8 mouse cellular contexts compared by ENCODE assay signal in the genomic region with DNA sequence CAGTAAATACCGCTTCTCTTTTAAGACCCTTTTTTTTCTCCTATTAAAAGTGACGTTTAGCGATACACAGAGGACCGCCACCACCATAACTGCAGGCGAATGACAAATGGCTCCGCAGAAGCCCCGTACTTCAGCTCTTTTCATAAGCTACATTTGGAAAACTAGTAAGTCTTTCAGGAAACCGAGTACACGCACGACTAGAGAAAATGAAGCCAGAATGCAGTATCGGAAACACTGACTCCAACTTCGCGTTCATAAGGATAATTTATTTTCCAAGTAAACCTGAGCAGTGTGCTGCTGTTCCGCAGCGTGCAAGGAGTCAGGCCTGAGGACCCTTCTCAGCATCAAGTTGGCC.
DNase-seq lines count a peak whose midpoint lies in the region; ATAC-seq and TF ChIP-seq lines count a peak whose summit lies in the region.
"Had no signal": no experiment of that assay in that cellular context is flagged by ENCODE, and none has a peak within 500 bp of the region (broad histone marks: within the 10 kb centered on the region; RNA-seq: fewer than 3 reads in every experiment).

No protein-coding gene starts in this region.

- H3K27me3 ChIP-seq in lung, embryonic 16.5 days (ENCODE audit: control insufficient read depth, insufficient read depth, low read depth, low read length) = peaks cover 9% of the 10 kb centered on the region
- H3K27me3 ChIP-seq in forebrain, embryonic 12.5 days = peaks cover 16% of the 10 kb centered on the region; the same call in 1 of the 2 replicates
- peaks cover 18% of the 10 kb centered on the region; the same call in 1 of the 2 replicates for H3K27me3 ChIP-seq in limb, embryonic 14.5 days (ENCODE audit: control insufficient read depth, insufficient read depth, low read length)
- H3K27me3 ChIP-seq in stomach, embryonic 16.5 days (ENCODE audit: control insufficient read depth, insufficient read depth, low read length) = no peaks in the 10 kb centered on the region

- no peak overlapping the region for H3K27ac ChIP-seq in lung, embryonic 16.5 days (ENCODE audit: low read length)
- no peak overlapping the region for H3K27ac ChIP-seq in forebrain, embryonic 12.5 days
- H3K27ac ChIP-seq in limb, embryonic 14.5 days (replicated peaks; ENCODE audit: low read depth, low read length) = no peak overlapping the region
- no peak overlapping the region for H3K27ac ChIP-seq in stomach, embryonic 16.5 days (ENCODE audit: low read length)

- peak overlapping the region; percentile 87 for H3K4me2 ChIP-seq in lung, embryonic 16.5 days (ENCODE audit: low read depth, low read length)
- peak overlapping the region; percentile 73 for H3K4me2 ChIP-seq in forebrain, embryonic 12.5 days
- peak overlapping the region; percentile 83 for H3K4me2 ChIP-seq in limb, embryonic 14.5 days (replicated peaks; ENCODE audit: low read depth, low read length, severe bottlenecking)
- H3K4me2 ChIP-seq in stomach, embryonic 16.5 days (ENCODE audit: low read depth, low read length) = peak overlapping the region; percentile 64

- H3K36me3 ChIP-seq in lung, embryonic 16.5 days (ENCODE audit: control insufficient read depth, insufficient read depth, low read length) = no peaks in the 10 kb centered on the region
- H3K36me3 ChIP-seq in forebrain, embryonic 12.5 days (replicated peaks) = no peaks in the 10 kb centered on the region
- no peaks in the 10 kb centered on the region for H3K36me3 ChIP-seq in limb, embryonic 14.5 days (ENCODE audit: control insufficient read depth, insufficient read depth, low read length)
- H3K36me3 ChIP-seq in stomach, embryonic 16.5 days (ENCODE audit: control insufficient read depth, insufficient read depth, low read length) = no peaks in the 10 kb centered on the region

- WGBS in lung, embryonic 16.5 days = 14% methylated on average over 15 of the region's 15 CpGs
- WGBS in forebrain, embryonic 12.5 days = 15% methylated on average over 15 of the region's 15 CpGs
- 15% methylated on average over 15 of the region's 15 CpGs for WGBS in limb, embryonic 14.5 days
- WGBS in stomach, embryonic 16.5 days = 11% methylated on average over 15 of the region's 15 CpGs

- no peak for DNase-seq in lung, postnatal 25 days (ENCODE audit: low spot score)
- peak; percentile 30 for DNase-seq in limb, embryonic 14.5 days (ENCODE audit: low spot score)
- no peak for DNase-seq in thymus, postnatal 25 days
- no peak for DNase-seq in gastrocnemius, postnatal 4 days (ENCODE audit: low spot score in 2 of 2)

- peak overlapping the region; percentile 49 for H3K4me3 ChIP-seq in lung, embryonic 16.5 days (ENCODE audit: low read length)
- H3K4me3 ChIP-seq in forebrain, embryonic 12.5 days (replicated peaks) = peak overlapping the region; percentile 41
- H3K4me3 ChIP-seq in limb, embryonic 14.5 days (replicated peaks; ENCODE audit: low read length) = peak overlapping the region; percentile 40
- H3K4me3 ChIP-seq in stomach, embryonic 16.5 days (replicated peaks; ENCODE audit: low read length) = peak overlapping the region; percentile 40
- H3K4me3 ChIP-seq: megakaryocyte, embryonic 14.5 days had no signal

- peaks cover 9% of the 10 kb centered on the region; the same call in 1 of the 2 replicates for H3K4me1 ChIP-seq in lung, embryonic 16.5 days (replicated peaks; ENCODE audit: control insufficient read depth, insufficient read depth, low read length)
- peaks cover 18% of the 10 kb centered on the region for H3K4me1 ChIP-seq in forebrain, embryonic 12.5 days
- peaks cover 2% of the 10 kb centered on the region; the same call in 1 of the 2 replicates for H3K4me1 ChIP-seq in limb, embryonic 14.5 days (ENCODE audit: control insufficient read depth, insufficient read depth, low read length)
- 0 out of 2 replicates have a peak, but pooled peaks cover 3% of the 10 kb centered on the region for H3K4me1 ChIP-seq in stomach, embryonic 16.5 days (ENCODE audit: control insufficient read depth, insufficient read depth, low read length)
- H3K4me1 ChIP-seq: megakaryocyte, embryonic 14.5 days had no signal

- peak overlapping the region; percentile 35 for H3K9ac ChIP-seq in lung, embryonic 16.5 days (ENCODE audit: low read length)
- H3K9ac ChIP-seq in forebrain, embryonic 12.5 days = peak overlapping the region; percentile 44
- peak overlapping the region; percentile 50 for H3K9ac ChIP-seq in limb, embryonic 14.5 days (ENCODE audit: low read depth, low read length, severe bottlenecking)
- H3K9ac ChIP-seq in stomach, embryonic 16.5 days (ENCODE audit: low read length) = no peak overlapping the region

- no peak for TF ChIP-seq POLR2A in limb, embryonic 14.5 days (IDR thresholded peaks at IDR 0.05; ENCODE audit: borderline replicate concordance, extremely low read depth, insufficient read depth, insufficient read length)

- no peaks in the 10 kb centered on the region for H3K9me3 ChIP-seq in lung, embryonic 16.5 days (ENCODE audit: control insufficient read depth, low read length)
- no peaks in the 10 kb centered on the region for H3K9me3 ChIP-seq in forebrain, embryonic 12.5 days
- H3K9me3 ChIP-seq in limb, embryonic 14.5 days (ENCODE audit: control insufficient read depth, low read length) = no peaks in the 10 kb centered on the region
- H3K9me3 ChIP-seq in stomach, embryonic 16.5 days (replicated peaks; ENCODE audit: control insufficient read depth, low read length) = no peaks in the 10 kb centered on the region

- no peak for ATAC-seq in lung, embryonic 16.5 days (ENCODE audit: low read depth)
- peak; percentile 66 for ATAC-seq in forebrain, embryonic 12.5 days (ENCODE audit: low FRiP score)
- ATAC-seq in limb, embryonic 14.5 days (ENCODE audit: low FRiP score, low read depth) = no peak
- ATAC-seq in stomach, embryonic 16.5 days (ENCODE audit: insufficient read depth, low FRiP score) = no peak
